Mouse (Mus musculus): ENCODE results near the gene Luzp1. TPM values are rescaled to one million over a fixed set of nuclear protein-coding genes. Genes with fewer than 3 reads are reported as not detected.
A peak's percentile ranks its signal among the peaks of the same experiment; 100 is the strongest.

Gene Luzp1
- total and polyA plus RNA-seq, 3 experiments: 7.5 to 13.4 TPM; not detected in 1

- TF ChIP-seq SMC3 (IDR thresholded peaks at IDR 0.05; ENCODE audit: low read depth, low read length) (no peak; the same call in 1 of the 2 replicates), GABPA (IDR thresholded peaks at IDR 0.05; ENCODE audit: low read depth, low read length) (peak; percentile 61; the same call in 1 of the 2 replicates), CHD1 (IDR thresholded peaks at IDR 0.05; ENCODE audit: low read depth, low read length) (no peak), MEF2A (IDR thresholded peaks at IDR 0.05; ENCODE audit: extremely low read depth, insufficient replicate concordance, low read depth, low read length, poor library complexity, severe bottlenecking) (no peak), MAX (IDR thresholded peaks at IDR 0.05; ENCODE audit: low read length) (peak; percentile 53), SIN3A (IDR thresholded peaks at IDR 0.05; ENCODE audit: low read length) (peak; percentile 67), E2F4 (IDR thresholded peaks at IDR 0.05; ENCODE audit: borderline replicate concordance, low read depth, low read length) (no peak), NELFE (IDR thresholded peaks at IDR 0.05; ENCODE audit: low read depth, low read length) (peak; percentile 84), TCF12 (IDR thresholded peaks at IDR 0.05; ENCODE audit: low read depth, low read length) (peak; percentile 65; the same call in 1 of the 2 replicates), TBP (IDR thresholded peaks at IDR 0.05; ENCODE audit: low read depth, low read length) (peak; percentile 62)
Observed at GRCm38 (mm10) chr4:136602568-136602967, 133.0 kb downstream of the Luzp1 start, which contains the start of gene Kdm1a (continued).

Other genes with a start within 250 kb of the Luzp1 start
- not detected in 2 replicates for gene Tcea3, start 222.0 kb upstream of the Luzp1 start, total RNA-seq (2012; rRNA removed)
- not detected for gene Tcea3, start 222.0 kb upstream of the Luzp1 start, polyA plus RNA-seq (2012; ENCODE audit: insufficient read depth in 1 of 2, insufficient read length in 2 of 2, low read depth in 1 of 2, low replicate concordance in 2 of 2, missing spikeins in 1 of 2)
- gene Zfp46, start 185.1 kb upstream of the Luzp1 start, total RNA-seq (2012; rRNA removed): 6.2 and 6.6 TPM in 2 replicates
- 1 to 10 TPM in 1 of 2 experiments, not detected in 1; 5.9 TPM for gene Zfp46, start 185.1 kb upstream of the Luzp1 start, polyA plus RNA-seq (2012; ENCODE audit: insufficient read depth in 1 of 2, insufficient read length in 2 of 2, low read depth in 1 of 2, low replicate concordance in 2 of 2, missing spikeins in 1 of 2)
- gene Hnrnpr, start 158.8 kb upstream of the Luzp1 start, total RNA-seq (2012; rRNA removed): 90.0 and 97.2 TPM in 2 replicates
- gene Hnrnpr, start 158.8 kb upstream of the Luzp1 start, polyA plus RNA-seq (2012; ENCODE audit: insufficient read depth in 1 of 2, insufficient read length in 2 of 2, low read depth in 1 of 2, low replicate concordance in 2 of 2, missing spikeins in 1 of 2): 100 to 1,000 TPM; 148 to 366 TPM
- gene Htr1d, start 46.2 kb upstream of the Luzp1 start, total RNA-seq (2012; rRNA removed): not detected in 2 replicates
- not detected for gene Htr1d, start 46.2 kb upstream of the Luzp1 start, polyA plus RNA-seq (2012; ENCODE audit: insufficient read depth in 1 of 2, insufficient read length in 2 of 2, low read depth in 1 of 2, low replicate concordance in 2 of 2, missing spikeins in 1 of 2)
- 0.26 and 0.46 TPM in 2 replicates for gene 6030445D17Rik, start 7.5 kb upstream of the Luzp1 start, total RNA-seq (2012; rRNA removed)
- under 1 TPM in 1 of 2 experiments, not detected in 1; 0.77 TPM for gene 6030445D17Rik, start 7.5 kb upstream of the Luzp1 start, polyA plus RNA-seq (2012; ENCODE audit: insufficient read depth in 1 of 2, insufficient read length in 2 of 2, low read depth in 1 of 2, low replicate concordance in 2 of 2, missing spikeins in 1 of 2)
- gene Kdm1a, start 133.0 kb downstream of the Luzp1 start, total RNA-seq (2012; rRNA removed): 60.7 and 66.5 TPM in 2 replicates
- 10 to 100 TPM in 1 of 2 experiments, not detected in 1; 90.1 TPM for gene Kdm1a, start 133.0 kb downstream of the Luzp1 start, polyA plus RNA-seq (2012; ENCODE audit: insufficient read depth in 1 of 2, insufficient read length in 2 of 2, low read depth in 1 of 2, low replicate concordance in 2 of 2, missing spikeins in 1 of 2)
- gene Tex46, start 140.7 kb downstream of the Luzp1 start, total RNA-seq (2012; rRNA removed): not detected in 2 replicates
- gene Tex46, start 140.7 kb downstream of the Luzp1 start, polyA plus RNA-seq (2012; ENCODE audit: insufficient read depth in 1 of 2, insufficient read length in 2 of 2, low read depth in 1 of 2, low replicate concordance in 2 of 2, missing spikeins in 1 of 2): not detected
- gene Lactbl1, start 152.9 kb downstream of the Luzp1 start, total RNA-seq (2012; rRNA removed): not detected in 2 replicates
- gene Lactbl1, start 152.9 kb downstream of the Luzp1 start, polyA plus RNA-seq (2012; ENCODE audit: insufficient read depth in 1 of 2, insufficient read length in 2 of 2, low read depth in 1 of 2, low replicate concordance in 2 of 2, missing spikeins in 1 of 2): not detected

All from MEL (cell line).